In the genomic region with DNA sequence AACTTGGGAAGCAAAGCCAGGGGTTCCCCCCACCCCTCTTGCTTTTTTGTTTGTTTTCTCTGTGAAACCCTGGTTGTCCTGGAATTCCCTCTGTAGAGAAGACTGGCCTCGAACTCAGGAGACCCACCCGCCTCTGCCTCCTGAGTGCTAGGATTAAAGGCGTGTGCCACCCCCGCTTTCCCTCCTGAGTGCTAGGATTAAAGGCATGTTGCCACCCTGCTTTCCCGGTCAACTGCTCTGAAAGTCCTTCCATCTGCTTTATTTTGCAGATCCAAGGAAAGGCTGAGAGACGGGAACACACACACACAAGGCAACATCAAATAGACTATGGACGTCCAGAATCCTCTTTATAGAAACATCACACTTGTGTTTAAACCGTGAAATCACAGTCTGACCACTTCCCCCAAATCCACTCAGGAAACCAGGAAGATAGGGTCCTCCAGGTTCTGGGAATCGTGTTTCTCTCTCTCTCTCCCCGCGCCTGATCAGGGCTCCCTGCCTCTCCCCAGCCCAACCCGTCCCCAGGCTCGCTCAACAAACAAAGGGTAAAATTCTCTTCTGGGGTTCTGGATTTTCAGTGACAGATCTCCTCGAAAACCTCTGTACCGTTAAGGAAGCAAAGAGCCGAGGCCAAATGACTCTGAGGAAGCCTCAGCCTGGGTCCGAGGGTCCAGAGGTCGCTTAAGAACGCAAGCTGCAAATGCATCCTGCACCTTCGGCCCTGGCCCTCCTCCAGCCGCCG, we compare ENCODE assay signal across 9 mouse cellular contexts. TPM values are rescaled to one million over a fixed set of nuclear protein-coding genes. Genes with fewer than 3 reads are reported as not detected.
DNase-seq lines count a peak whose midpoint lies in the region; ATAC-seq and TF ChIP-seq lines count a peak whose summit lies in the region.
"Had no signal": no experiment of that assay in that cellular context is flagged by ENCODE, and none has a peak within 500 bp of the region (broad histone marks: within the 10 kb centered on the region; RNA-seq: fewer than 3 reads in every experiment).

No protein-coding gene starts in this region.

- no peaks in the 10 kb centered on the region for H3K27me3 ChIP-seq in heart, embryonic 11.5 days (ENCODE audit: control insufficient read depth, insufficient read depth, low read length)
- H3K27me3 ChIP-seq in G1E (ENCODE audit: insufficient read depth, low read length) = peaks cover 4% of the 10 kb centered on the region; the same call in 1 of the 2 replicates
- no peaks in the 10 kb centered on the region for H3K27me3 ChIP-seq in forebrain, embryonic 14.5 days (replicated peaks; ENCODE audit: control insufficient read depth, insufficient read depth, low read length)
- H3K27me3 ChIP-seq in liver, embryonic 15.5 days = no peaks in the 10 kb centered on the region

- peak overlapping the region; percentile 77 for H3K9ac ChIP-seq in heart, embryonic 11.5 days (ENCODE audit: low read depth, low read length)
- peak overlapping the region; percentile 92 for H3K9ac ChIP-seq in forebrain, embryonic 14.5 days (ENCODE audit: low read length)
- peak overlapping the region; percentile 94 for H3K9ac ChIP-seq in liver, embryonic 15.5 days

- peak overlapping the region; percentile 79 for H3K4me3 ChIP-seq in heart, embryonic 11.5 days (ENCODE audit: low read depth, low read length)
- peak overlapping the region; percentile 96 for H3K4me3 ChIP-seq in G1E (ENCODE audit: low read depth, low read length)
- H3K4me3 ChIP-seq in forebrain, embryonic 14.5 days (ENCODE audit: low read depth, low read length) = peak overlapping the region; percentile 75
- H3K4me3 ChIP-seq in liver, embryonic 15.5 days (replicated peaks) = peak overlapping the region; percentile 92

- H3K36me3 ChIP-seq in heart, embryonic 11.5 days (ENCODE audit: control insufficient read depth, insufficient read depth, low read length) = peaks cover 8% of the 10 kb centered on the region; the same call in 1 of the 2 replicates
- peaks cover 23% of the 10 kb centered on the region for H3K36me3 ChIP-seq in G1E (replicated peaks)
- H3K36me3 ChIP-seq in forebrain, embryonic 14.5 days (ENCODE audit: control insufficient read depth, insufficient read depth, low read length) = peaks cover 14% of the 10 kb centered on the region
- H3K36me3 ChIP-seq in liver, embryonic 15.5 days (replicated peaks) = peaks cover 17% of the 10 kb centered on the region

- ATAC-seq in heart, embryonic 11.5 days (replicated peaks; ENCODE audit: insufficient number of reproducible peaks, low FRiP score, low TSS enrichment) = peak; percentile 39; the same call in 1 of the 2 replicates
- no peak for ATAC-seq in G1E (ENCODE audit: extremely low read depth, insufficient number of reproducible peaks, low FRiP score, poor library complexity, severe bottlenecking)
- ATAC-seq in forebrain, embryonic 14.5 days = peak; percentile 57
- no peak for ATAC-seq in liver, embryonic 15.5 days (ENCODE audit: insufficient read depth)

- TF ChIP-seq CTCF in G1E (IDR thresholded peaks at IDR 0.05; ENCODE audit: low read depth, low read length) = no peak

- 17% methylated on average over 22 of the region's 22 CpGs for WGBS in heart, embryonic 11.5 days (ENCODE audit: insufficient replicate concordance)
- WGBS in forebrain, embryonic 14.5 days = 17% methylated on average over 22 of the region's 22 CpGs
- 20% methylated on average over 22 of the region's 22 CpGs for WGBS in liver, embryonic 15.5 days (ENCODE audit: insufficient replicate concordance)

- H3K4me2 ChIP-seq in heart, embryonic 11.5 days = peak overlapping the region; percentile 68
- peak overlapping the region; percentile 59 for H3K4me2 ChIP-seq in forebrain, embryonic 14.5 days (ENCODE audit: low read length)
- peak overlapping the region; percentile 86 for H3K4me2 ChIP-seq in liver, embryonic 15.5 days

- H3K27ac ChIP-seq in heart, embryonic 11.5 days (ENCODE audit: low read depth, low read length) = peak overlapping the region; percentile 96
- peak overlapping the region; percentile 96 for H3K27ac ChIP-seq in forebrain, embryonic 14.5 days (ENCODE audit: low read depth, low read length)
- H3K27ac ChIP-seq in liver, embryonic 15.5 days (replicated peaks) = peak overlapping the region; percentile 100

- peaks cover 14% of the 10 kb centered on the region for H3K4me1 ChIP-seq in heart, embryonic 11.5 days (ENCODE audit: control insufficient read depth, insufficient read depth, low read length)
- H3K4me1 ChIP-seq in G1E (ENCODE audit: insufficient read depth, low read depth, low read length) = peaks cover 35% of the 10 kb centered on the region
- H3K4me1 ChIP-seq in forebrain, embryonic 14.5 days (ENCODE audit: control insufficient read depth, insufficient read depth, low read length) = peaks cover 17% of the 10 kb centered on the region
- H3K4me1 ChIP-seq in liver, embryonic 15.5 days (replicated peaks) = peaks cover 47% of the 10 kb centered on the region

- no peak for DNase-seq in heart, postnatal 10 days
- no peak for DNase-seq in G1E (ENCODE audit: low spot score)
- DNase-seq in forebrain, embryonic 14.5 days (ENCODE audit: low spot score) = no peak
- DNase-seq in gastrocnemius, postnatal 36 days = no peak
- no peak for DNase-seq in ovary, postnatal 10 days (ENCODE audit: low spot score)
- DNase-seq in kidney, postnatal 36 days = no peak

- H3K9me3 ChIP-seq in heart, embryonic 11.5 days (replicated peaks; ENCODE audit: control insufficient read depth, low read length) = no peaks in the 10 kb centered on the region
- H3K9me3 ChIP-seq in G1E (replicated peaks) = no peaks in the 10 kb centered on the region
- H3K9me3 ChIP-seq in forebrain, embryonic 14.5 days (replicated peaks; ENCODE audit: control insufficient read depth, low read length) = no peaks in the 10 kb centered on the region
- no peaks in the 10 kb centered on the region for H3K9me3 ChIP-seq in liver, embryonic 15.5 days (replicated peaks)

- intact Hi-C loops in heart, postnatal 10 days (cut with DNase I) = loop anchor here (1.0 to 10.0 kb wide), 2 partner anchors 133 to 826 kb away; no protein-coding TSS in a partner anchor
- intact Hi-C loops in gastrocnemius, postnatal 36 days (cut with DNase I) = no loop called here

RNA-seq across cellular contexts. Expression of gene Glul, which starts 0.6 kb away (rescaled TPM):
- 52.6 and 78.3 TPM in 2 replicates for polyA plus RNA-seq in heart, embryonic 11.5 days (2014; fragmentation: Nextera tagmentation; extraction: Ambion mirVana)
- 100 to 1,000 TPM; 208 to 345 TPM for total RNA-seq in heart, postnatal 10 days (2021)
- 143 and 151 TPM in 2 replicates for total RNA-seq in G1E (2014; fragmentation: Nextera tagmentation)
- 151 and 157 TPM in 2 replicates for total RNA-seq in G1E (2017)
- 54.0 and 70.2 TPM in 2 replicates for polyA plus RNA-seq in G1E (2012)
- polyA plus RNA-seq in forebrain, embryonic 14.5 days (2014; fragmentation: Nextera tagmentation; extraction: Ambion mirVana) = 132 and 137 TPM in 2 replicates
- 117 and 128 TPM in 2 replicates for polyA plus RNA-seq in liver, embryonic 15.5 days (2015; fragmentation: Nextera tagmentation; extraction: Ambion mirVana)
- total RNA-seq in gastrocnemius, postnatal 36 days (2021) = 100 to 1,000 TPM; 354 to 444 TPM

RNA-seq across cellular contexts. Expression of gene Teddm2, which starts 0.9 kb away (rescaled TPM):
- polyA plus RNA-seq in heart, embryonic 11.5 days (2014; fragmentation: Nextera tagmentation; extraction: Ambion mirVana) = 0.30 and 0.36 TPM in 2 replicates
- total RNA-seq in heart, postnatal 10 days (2021) = under 1 TPM; 0.30 to 0.69 TPM
- total RNA-seq in G1E (2014; fragmentation: Nextera tagmentation) (0.75 TPM in 1 of 2 replicates, not detected in the other), G1E (2017) (0.06 and 0.44 TPM in 2 replicates)
- polyA plus RNA-seq in G1E (2012) = 0.15 and 0.18 TPM in 2 replicates
- 1.1 TPM in 2 replicates for polyA plus RNA-seq in forebrain, embryonic 14.5 days (2014; fragmentation: Nextera tagmentation; extraction: Ambion mirVana)
- 0.55 TPM in 2 replicates for polyA plus RNA-seq in liver, embryonic 15.5 days (2015; fragmentation: Nextera tagmentation; extraction: Ambion mirVana)
- total RNA-seq in gastrocnemius, postnatal 36 days (2021) = 1 to 10 TPM; 1.6 to 2.9 TPM

RNA-seq across cellular contexts. Expression of gene Teddm1a, which starts 7.6 kb away (rescaled TPM):
- polyA plus RNA-seq in heart, embryonic 11.5 days (2014; fragmentation: Nextera tagmentation; extraction: Ambion mirVana) = not detected in 2 replicates
- total RNA-seq in heart, postnatal 10 days (2021) = not detected
- total RNA-seq in G1E (2014; fragmentation: Nextera tagmentation) (not detected in 2 replicates), G1E (2017) (0.16 and 0.35 TPM in 2 replicates)
- polyA plus RNA-seq in G1E (2012) = not detected in 2 replicates
- polyA plus RNA-seq in forebrain, embryonic 14.5 days (2014; fragmentation: Nextera tagmentation; extraction: Ambion mirVana) = not detected in 2 replicates
- polyA plus RNA-seq in liver, embryonic 15.5 days (2015; fragmentation: Nextera tagmentation; extraction: Ambion mirVana) = not detected in 2 replicates
- total RNA-seq in gastrocnemius, postnatal 36 days (2021) = not detected
- total RNA-seq: left cerebral cortex, postnatal 25 days had no signal

RNA-seq across cellular contexts. Expression of gene Teddm1b, which starts 25.0 kb away (rescaled TPM):
- 0.08 and 0.27 TPM in 2 replicates for polyA plus RNA-seq in heart, embryonic 11.5 days (2014; fragmentation: Nextera tagmentation; extraction: Ambion mirVana)
- not detected for total RNA-seq in heart, postnatal 10 days (2021)
- total RNA-seq in G1E (2014; fragmentation: Nextera tagmentation) (0.30 TPM in 1 of 2 replicates, not detected in the other), G1E (2017) (0.05 TPM in 1 of 2 replicates, not detected in the other)
- polyA plus RNA-seq in G1E (2012) = not detected in 2 replicates
- 0.55 and 0.85 TPM in 2 replicates for polyA plus RNA-seq in forebrain, embryonic 14.5 days (2014; fragmentation: Nextera tagmentation; extraction: Ambion mirVana)
- polyA plus RNA-seq in liver, embryonic 15.5 days (2015; fragmentation: Nextera tagmentation; extraction: Ambion mirVana) = 0.06 TPM in 2 replicates
- not detected for total RNA-seq in gastrocnemius, postnatal 36 days (2021)
- total RNA-seq: left cerebral cortex, postnatal 25 days had no signal

RNA-seq across cellular contexts. Expression of gene Rgsl1, which starts 55.2 kb away (rescaled TPM):
- not detected in 2 replicates for polyA plus RNA-seq in heart, embryonic 11.5 days (2014; fragmentation: Nextera tagmentation; extraction: Ambion mirVana)
- not detected for total RNA-seq in heart, postnatal 10 days (2021)
- total RNA-seq in G1E (2014; fragmentation: Nextera tagmentation) (not detected in 2 replicates), G1E (2017) (0.06 and 0.16 TPM in 2 replicates)
- polyA plus RNA-seq in G1E (2012) = not detected in 2 replicates
- 0.34 and 0.40 TPM in 2 replicates for polyA plus RNA-seq in forebrain, embryonic 14.5 days (2014; fragmentation: Nextera tagmentation; extraction: Ambion mirVana)
- not detected in 2 replicates for polyA plus RNA-seq in liver, embryonic 15.5 days (2015; fragmentation: Nextera tagmentation; extraction: Ambion mirVana)
- total RNA-seq in gastrocnemius, postnatal 36 days (2021) = under 1 TPM in 1 of 2 experiments, not detected in 1; 0.23 TPM

Comparison
In these comparisons a context has a peak if more than half of its experiments do, and no peak if none do; other contexts are left out.
1. ATAC-seq: peak in heart, embryonic 11.5 days (single experiment) and forebrain, embryonic 14.5 days (single experiment); none in G1E (single experiment) and liver, embryonic 15.5 days (single experiment).
2. Peak in every context shown above with its lines, with median percentiles within 50 percentile points of each other: H3K27ac ChIP-seq, H3K4me2 ChIP-seq, H3K4me3 ChIP-seq and H3K9ac ChIP-seq.